Mouse (Mus musculus) Patski (cell line): ENCODE measurements around the gene Cfdp1. TPM values are rescaled to one million over a fixed set of nuclear protein-coding genes. Genes with fewer than 3 reads are reported as not detected.
A peak's percentile ranks its signal among the peaks of the same experiment; 100 is the strongest.

Experiments used
- ATAC-seq: fragments of 100-300 bp; one replicate; pipeline ENCODE4 v1.8.0; 2021
- CTCF ChIA-PET: fragments of 350-600 bp; sonication (Branson Sonifier 250); formaldehyde crosslinking; loops from one replicate; lab custom pipeline; 2022; ENCODE audit warnings: inconsistent platforms; lab: Charles Lee
- POLR2A ChIA-PET: fragments of 350-600 bp; sonication (Branson Sonifier 250); formaldehyde crosslinking; loops from one replicate; lab custom pipeline; 2022; ENCODE audit warnings: antibody characterized with exemption, inconsistent platforms; lab: Charles Lee
- DNase-seq: peaks from one replicate; pipeline ENCODE4 v3.0.0-alpha.2; 2011; ENCODE audit warnings: low read depth, low spot score
- H3K27me3 ChIP-seq: fragments of 371-371 bp; one replicate; pipeline ENCODE4 v1.5.1; 2021
- CTCF ChIP-seq: fragments of 100-300 bp; IDR thresholded peaks from one replicate; pipeline ENCODE4 v1.5.1; 2021
- in situ Hi-C: fragments of 300-500 bp; cut with MboI; formaldehyde crosslinking; loops from 3 replicates; pipeline ENCODE4 v1.11.1; 2018; ENCODE audit warnings: low pct_unique_long_range_greater_than_20kb, mixed read lengths
- polyA plus RNA-seq: library from polyadenylated mRNA; unstranded; gene quantifications from one replicate; pipeline ENCODE4 v1.2.3, GENCODE M21; 2021

Gene Cfdp1
- polyA plus RNA-seq, 1 experiment from 2014 or later, result 179 TPM

DNA sequence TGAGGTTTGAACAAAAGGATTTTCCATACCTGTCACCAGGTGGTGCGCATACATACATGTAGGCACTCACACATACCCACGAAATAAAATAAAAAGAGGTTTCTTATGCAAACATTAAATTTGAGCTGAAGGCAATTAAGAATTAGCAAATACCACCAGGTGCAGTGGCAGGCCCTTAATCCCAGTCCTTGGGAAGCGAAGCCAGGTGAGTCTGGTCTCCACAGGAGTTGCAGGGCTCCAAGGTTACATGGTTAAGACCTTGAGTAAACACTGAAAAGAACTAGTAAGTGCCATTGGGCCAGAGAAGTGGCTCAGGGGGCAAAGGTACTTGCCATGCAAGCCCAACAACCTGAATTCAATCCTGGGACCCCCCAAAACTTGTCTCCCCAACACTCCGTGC, 29.5 kb upstream of the Cfdp1 start:
- ChIA-PET POLR2A (no interaction called here), CTCF (interaction anchor here (1.4 kb wide), 1 partner anchor 40 kb away, joined by 5 read pairs; no protein-coding TSS in a partner anchor)

DNA sequence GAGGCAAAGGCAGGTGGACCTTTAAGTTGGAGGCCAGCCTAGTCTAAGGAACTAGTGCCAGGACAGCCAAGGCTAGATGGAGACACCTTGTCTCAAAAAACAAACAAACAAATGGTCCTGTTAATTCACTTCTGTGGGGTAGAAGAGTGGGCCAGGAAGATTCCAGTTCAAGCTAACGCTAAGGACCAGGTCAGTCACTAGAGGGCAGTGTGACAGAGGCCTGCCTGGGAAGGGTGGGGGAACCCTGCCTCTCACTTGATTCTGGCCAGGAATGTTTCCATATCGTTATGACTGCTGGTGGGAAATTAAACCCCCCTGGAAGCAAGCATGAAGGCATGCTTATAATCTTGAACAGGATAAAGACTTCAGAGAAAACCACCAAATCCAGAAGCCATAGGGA, 27.5 kb upstream of the Cfdp1 start:
- TF ChIP-seq CTCF, result peak; percentile 93
- ChIA-PET POLR2A (no interaction called here), CTCF (interaction anchor here (0.8 to 2.7 kb wide), 16 partner anchors 10 to 117 kb away, joined by 3 to 16 read pairs (median 6); partner anchors contain the start of genes Adat1 and Tmem231)
- DNase-seq (no peak), ATAC-seq (peak; percentile 66)
- no peaks in the 10 kb centered on the region for H3K27me3 ChIP-seq
- in situ Hi-C loops, result loop anchor here (5.0 kb wide), 1 partner anchor 101 kb away; no protein-coding TSS in a partner anchor

More for the DNA sequence above, 29.5 kb upstream of the Cfdp1 start:
- ATAC-seq (no peak), DNase-seq (no peak)
- in situ Hi-C loops, result loop anchor here (5.0 kb wide), 1 partner anchor 99 kb away; no protein-coding TSS in a partner anchor
- H3K27me3 ChIP-seq, result no peaks in the 10 kb centered on the region
- TF ChIP-seq CTCF, result no peak

DNA sequence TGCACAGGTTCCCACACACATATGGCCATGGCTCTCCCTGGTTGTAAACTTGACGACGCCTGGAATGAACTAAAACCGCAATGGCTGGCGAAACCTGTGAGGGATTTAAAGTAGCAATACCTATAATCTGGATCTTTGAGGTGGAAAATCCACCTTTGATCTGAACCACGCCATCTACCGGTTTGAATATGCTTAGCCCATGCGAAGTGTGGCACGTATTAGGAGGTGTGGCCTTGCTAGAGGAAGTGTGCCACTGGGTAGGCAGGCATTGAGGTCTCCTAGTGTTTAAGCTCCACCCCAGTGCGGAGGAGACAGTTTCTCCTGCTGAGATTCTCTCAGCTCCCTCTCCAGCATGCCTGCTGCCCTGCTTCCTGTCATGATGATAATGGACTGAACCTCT, 23.6 kb upstream of the Cfdp1 start:
- in situ Hi-C loops, result no loop called here
- no peaks in the 10 kb centered on the region for H3K27me3 ChIP-seq
- ChIA-PET POLR2A (no interaction called here), CTCF (interaction anchor here (0.7 to 1.4 kb wide), 3 partner anchors 29 to 103 kb away, joined by 3 to 4 read pairs (median 3); no protein-coding TSS in a partner anchor)
- no peak for TF ChIP-seq CTCF
- DNase-seq, result no peak
- no peak for ATAC-seq

DNA sequence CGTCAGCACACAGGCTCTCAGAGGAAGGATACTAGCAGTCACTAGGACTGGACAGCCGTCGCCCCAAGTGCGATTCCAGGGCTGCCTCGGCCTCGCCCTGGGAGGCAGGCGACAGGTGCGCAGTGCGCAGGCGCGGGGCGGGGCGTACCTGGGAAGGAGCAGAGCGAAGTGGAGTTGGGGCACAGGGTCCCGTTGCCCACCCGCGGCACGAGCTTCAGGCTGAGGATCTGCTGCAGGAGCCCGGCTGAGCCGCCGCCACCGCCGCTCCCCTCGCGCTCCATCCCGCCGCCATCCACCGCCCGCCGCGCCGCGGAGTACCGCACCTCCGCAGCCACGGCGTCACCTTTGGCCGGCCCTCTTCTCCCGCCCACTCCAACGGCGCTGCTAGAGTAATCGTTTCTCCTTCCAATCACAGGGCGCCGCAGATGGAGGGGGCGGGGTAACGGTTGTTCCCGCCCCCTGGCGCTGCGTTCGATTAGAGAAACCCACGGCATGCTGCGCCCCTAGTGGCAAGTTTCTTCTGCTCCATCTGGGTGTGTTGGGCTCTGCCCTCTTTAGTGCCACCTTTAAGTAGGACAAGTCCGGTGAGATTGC, 22.4 kb upstream of the Cfdp1 start, which contains the start of gene Tmem170:
Gene Tmem170 (minus strand): TSS at position 396 of the 594 bp plus-strand sequence.
- DNase-seq, result peak; percentile 87
- TF ChIP-seq CTCF, result peak; percentile 99
- no peaks in the 10 kb centered on the region for H3K27me3 ChIP-seq
- ChIA-PET CTCF (interaction anchor here (1.3 kb wide), 1 partner anchor 16 kb away, joined by 4 read pairs; no protein-coding TSS in a partner anchor), POLR2A (interaction anchor here (0.7 kb wide), 1 partner anchor 268 kb away, joined by 7 read pairs; no protein-coding TSS in a partner anchor)
- ATAC-seq, result peak; percentile 98
- in situ Hi-C loops, result no loop called here

DNA sequence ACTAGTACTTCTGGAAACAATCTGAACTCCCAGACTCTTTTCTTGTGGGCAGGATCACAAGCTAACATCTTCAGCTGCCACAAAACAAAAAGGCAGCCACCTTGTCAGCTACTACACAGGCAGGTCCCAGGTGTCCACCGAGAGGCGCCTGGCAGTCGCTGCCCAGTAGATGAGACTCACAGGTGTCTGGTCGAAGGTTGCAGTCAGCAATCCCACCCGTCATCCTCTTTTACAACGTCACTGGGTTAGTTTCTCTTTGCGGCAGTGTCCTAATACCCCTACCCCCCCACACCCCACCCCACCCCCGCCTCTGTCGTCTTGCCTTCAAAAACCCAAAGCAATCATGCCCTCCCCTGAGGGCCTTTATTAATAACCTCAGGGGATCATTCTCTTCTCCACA, 21.7 kb upstream of the Cfdp1 start:
- ChIA-PET POLR2A (interaction anchor here (0.7 kb wide), 1 partner anchor 268 kb away, joined by 7 read pairs; no protein-coding TSS in a partner anchor), CTCF (interaction anchor here (1.3 kb wide), 1 partner anchor 17 kb away, joined by 4 read pairs; no protein-coding TSS in a partner anchor)
- TF ChIP-seq CTCF, result no peak
- no peaks in the 10 kb centered on the region for H3K27me3 ChIP-seq
- in situ Hi-C loops, result no loop called here
- ATAC-seq (no peak), DNase-seq (no peak)

DNA sequence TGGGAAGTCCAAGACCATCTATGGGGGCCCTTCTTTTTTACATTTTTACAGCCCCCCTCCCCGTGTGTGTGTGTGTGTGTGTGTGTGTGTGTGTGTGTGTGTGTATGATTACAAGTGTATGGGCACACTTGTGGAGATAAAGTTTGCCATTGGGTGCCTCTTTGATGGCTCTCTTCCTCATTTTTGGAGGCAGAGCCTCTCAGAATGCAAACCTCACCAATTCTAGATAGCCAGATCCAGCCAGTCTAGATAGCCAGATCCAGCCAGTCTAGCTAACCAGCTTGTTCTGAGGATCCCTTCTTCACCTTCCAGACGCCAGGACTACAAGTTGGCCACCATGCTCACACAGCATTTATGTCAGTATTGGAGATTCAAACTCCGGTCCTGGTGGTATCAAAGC, 17.2 kb upstream of the Cfdp1 start:
- in situ Hi-C loops, result no loop called here

DNA sequence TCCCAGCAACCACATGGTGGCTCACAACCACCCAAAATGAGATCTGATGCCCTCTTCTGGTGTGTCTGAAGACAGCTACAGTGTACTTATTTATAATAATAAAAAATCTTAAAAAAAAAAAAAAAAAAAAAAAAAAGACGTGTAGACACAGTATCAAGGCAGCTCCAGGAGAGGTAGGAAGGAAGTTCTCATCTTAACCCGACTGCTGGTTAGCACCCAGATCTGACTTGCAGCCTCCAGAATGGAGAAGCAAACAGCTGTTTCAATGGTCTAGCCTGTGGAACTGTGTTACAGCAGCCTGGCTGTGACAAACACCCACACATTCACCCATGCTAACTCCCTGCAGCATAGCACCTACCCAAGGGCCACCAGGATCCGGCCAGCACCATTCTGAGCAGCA, 16.3 kb upstream of the Cfdp1 start:
- H3K27me3 ChIP-seq, result no peaks in the 10 kb centered on the region
- ChIA-PET CTCF (interaction anchor here (1.9 kb wide), 1 partner anchor 53 kb away, joined by 5 read pairs; no protein-coding TSS in a partner anchor), POLR2A (no interaction called here)
- DNase-seq (no peak), ATAC-seq (no peak)
- TF ChIP-seq CTCF, result no peak
- in situ Hi-C loops, result no loop called here

More for the DNA sequence above, 17.2 kb upstream of the Cfdp1 start:
- TF ChIP-seq CTCF, result no peak
- DNase-seq (no peak), ATAC-seq (no peak)
- CTCF ChIA-PET, result interaction anchor here (0.8 to 1.9 kb wide), 3 partner anchors 10 to 52 kb away, joined by 4 to 6 read pairs (median 5); no protein-coding TSS in a partner anchor
- H3K27me3 ChIP-seq, result no peaks in the 10 kb centered on the region
- POLR2A ChIA-PET, result no interaction called here

DNA sequence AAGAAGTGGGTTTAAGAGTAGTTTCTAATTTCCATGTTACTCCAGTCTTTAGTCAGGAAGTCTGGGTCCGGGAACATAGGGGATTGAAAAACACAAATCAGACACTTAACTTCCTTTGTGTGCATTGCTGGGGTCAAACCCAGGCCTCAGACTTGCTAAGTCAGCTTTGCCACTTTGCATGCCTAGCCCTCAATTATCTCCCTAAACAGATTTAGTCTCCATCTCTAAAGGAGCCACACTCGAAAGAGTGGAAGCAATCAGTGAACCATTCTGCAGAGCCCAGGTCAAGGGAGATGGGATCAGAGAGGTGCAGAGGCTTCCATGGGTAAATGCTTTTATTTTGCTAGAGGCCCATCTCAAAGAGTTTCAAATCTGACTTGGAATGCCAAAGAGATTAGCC, 14.6 kb upstream of the Cfdp1 start:
- ATAC-seq (no peak), DNase-seq (no peak)
- in situ Hi-C loops, result no loop called here
- TF ChIP-seq CTCF, result no peak
- ChIA-PET POLR2A (no interaction called here), CTCF (no interaction called here)
- H3K27me3 ChIP-seq, result no peaks in the 10 kb centered on the region

DNA sequence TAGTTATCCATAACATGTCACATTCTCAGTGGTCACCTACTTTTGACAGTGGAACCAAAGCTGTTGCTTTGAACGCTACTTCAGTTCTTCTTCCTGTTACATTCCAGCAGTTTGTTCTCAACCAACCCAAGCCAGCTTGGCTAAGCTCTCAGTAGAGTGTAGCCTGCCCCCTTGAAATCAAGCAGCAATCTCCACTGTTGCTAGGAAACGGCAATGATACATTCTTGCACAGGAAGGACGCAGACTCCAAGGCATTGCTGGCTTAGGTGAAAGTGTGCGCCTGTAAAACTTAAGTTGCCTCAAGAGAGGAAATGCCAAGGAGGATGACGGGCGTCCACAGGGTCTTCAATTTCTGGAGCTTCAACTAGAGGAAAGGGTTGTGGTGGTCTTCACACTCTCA, 11.8 kb upstream of the Cfdp1 start:
- no peaks in the 10 kb centered on the region for H3K27me3 ChIP-seq
- POLR2A ChIA-PET, result no interaction called here
- in situ Hi-C loops, result no loop called here
- no peak for TF ChIP-seq CTCF
- CTCF ChIA-PET, result interaction anchor here (0.5 kb wide), 1 partner anchor 1121 kb away, joined by 3 read pairs; no protein-coding TSS in a partner anchor
- DNase-seq (no peak), ATAC-seq (no peak)

DNA sequence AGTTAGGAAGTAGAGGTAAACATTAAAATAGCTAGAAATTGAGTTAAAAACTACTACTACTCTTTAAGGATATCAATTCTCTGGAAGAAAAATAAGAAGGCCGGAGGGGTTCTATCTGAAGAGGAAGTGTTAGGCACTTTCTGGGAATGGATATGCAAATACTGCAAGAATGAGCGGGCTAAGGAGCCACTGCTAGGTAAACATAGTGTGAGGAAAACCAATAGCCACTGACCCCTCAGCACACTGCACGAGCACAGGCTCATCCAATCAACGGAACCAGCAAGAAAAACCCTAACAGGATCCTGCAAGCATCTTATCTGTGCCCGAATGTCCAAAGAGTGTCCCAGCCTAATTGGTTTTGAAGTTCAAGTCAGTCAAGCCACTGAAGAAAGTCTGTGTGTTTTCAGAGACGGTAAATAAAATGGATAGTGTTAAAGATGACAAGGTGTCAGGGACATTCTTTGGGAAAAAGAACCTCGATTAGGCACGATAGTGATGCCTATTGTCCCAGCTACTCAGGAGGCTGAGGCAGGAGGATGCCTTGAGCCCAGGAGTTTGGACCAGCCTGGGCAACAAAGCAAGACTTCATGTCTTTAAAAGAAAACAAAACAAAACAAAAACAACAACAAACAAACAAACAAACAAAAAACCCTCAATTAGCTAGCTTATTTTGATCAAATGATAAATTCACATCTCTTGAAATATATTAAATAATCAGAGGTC, 11.2 kb upstream of the Cfdp1 start:
- ChIA-PET POLR2A (no interaction called here), CTCF (interaction anchor here (0.5 kb wide), 1 partner anchor 1120 kb away, joined by 3 read pairs; no protein-coding TSS in a partner anchor)
- ATAC-seq, result no peak
- DNase-seq, result no peak
- TF ChIP-seq CTCF, result no peak
- H3K27me3 ChIP-seq, result no peaks in the 10 kb centered on the region
- in situ Hi-C loops, result no loop called here

DNA sequence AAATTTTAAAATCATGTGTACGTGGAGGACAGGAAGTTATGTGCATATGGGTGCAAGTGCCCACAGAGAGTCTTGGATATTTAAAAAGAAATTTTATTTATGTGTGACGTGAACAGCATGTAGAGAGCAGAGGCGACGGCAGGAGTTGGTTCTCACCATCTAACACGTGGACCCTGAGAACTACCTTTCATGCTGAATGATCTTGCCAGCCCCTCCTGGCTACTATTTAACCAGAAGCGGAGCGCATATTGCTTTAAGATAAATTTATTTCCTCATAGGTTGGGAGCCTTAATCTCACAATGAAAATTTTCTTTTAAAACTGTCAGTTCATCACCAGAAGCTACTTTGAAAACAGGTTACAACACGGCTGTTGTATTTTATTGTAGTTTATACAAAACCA, 10.6 kb upstream of the Cfdp1 start:
- ChIA-PET CTCF (no interaction called here), POLR2A (no interaction called here)
- TF ChIP-seq CTCF, result no peak
- no peaks in the 10 kb centered on the region for H3K27me3 ChIP-seq
- DNase-seq (no peak), ATAC-seq (no peak)
- in situ Hi-C loops, result no loop called here
